Mouse (Mus musculus) spleen, adult 2 months (tissue): ENCODE results near the gene Eri3. TPM values are rescaled to one million over a fixed set of nuclear protein-coding genes. Genes with fewer than 3 reads are reported as not detected.

Source experiments
- DNase-seq, 2 experiments: peaks; one replicate each; pipeline versions ENCODE4 v3.0.0 to v3.0.0-alpha.2; 2012 to 2021; ENCODE audit warnings: low spot score in 2 of 2, low read depth in 1 of 2
- H3K27ac ChIP-seq: fragments of 200-500 bp; 2 replicates; pipeline ENCODE4 v1.5.1; 2012; ENCODE audit warnings: low read length, inconsistent platforms; ENCODE audit not compliant: insufficient read depth
- H3K27me3 ChIP-seq: fragments of 200-500 bp; 2 replicates; pipeline ENCODE4 v1.6.1; 2012; ENCODE audit warnings: mild to moderate bottlenecking, moderate library complexity, low read length, inconsistent platforms; ENCODE audit not compliant: control insufficient read depth, insufficient read depth
- H3K36me3 ChIP-seq: fragments of 200-500 bp; 2 replicates; pipeline ENCODE4 v1.6.1; 2012; ENCODE audit warnings: mild to moderate bottlenecking, low read length, inconsistent platforms; ENCODE audit not compliant: control insufficient read depth, insufficient read depth
- H3K4me1 ChIP-seq: fragments of 200-500 bp; 2 replicates; pipeline ENCODE4 v1.6.1; 2011; ENCODE audit warnings: inconsistent platforms; ENCODE audit not compliant: control insufficient read depth, insufficient read depth, insufficient read length
- H3K4me3 ChIP-seq: fragments of 200-500 bp; 2 replicates; pipeline ENCODE4 v1.5.1; 2011; ENCODE audit warnings: mild to moderate bottlenecking, inconsistent platforms; ENCODE audit not compliant: insufficient read depth, insufficient read length; ENCODE audit errors: extremely low read depth
- CTCF ChIP-seq: fragments of 200-500 bp; IDR thresholded peaks from 2 replicates; pipeline ENCODE4 v1.5.1; 2011; ENCODE audit warnings: mild to moderate bottlenecking, inconsistent platforms; ENCODE audit not compliant: insufficient read depth, insufficient read length, insufficient replicate concordance; ENCODE audit errors: extremely low read depth
- POLR2A ChIP-seq: fragments of 200-500 bp; IDR thresholded peaks from 2 replicates; pipeline ENCODE4 v1.6.1; 2011; ENCODE audit warnings: low read depth, low read length, inconsistent platforms
- WGBS: fragments of 180-500 bp; shearing (Covaris S2); methylation state at CpG from one replicate; pipeline ENCODE4 v1.1.7; 2018; 5-methylcytosine and 5-hydroxymethylcytosine counted together
- polyA plus RNA-seq: library from polyadenylated mRNA; depleted of rRNA; stranded (reverse); fragments of >200 nt; gene quantifications from 2 replicates; pipeline ENCODE4 v1.2.3, GENCODE M21; 2012; rRNA removed

Gene Eri3
- polyA plus RNA-seq, result 48.1 and 54.8 TPM in 2 replicates

GRCm38 (mm10) chr4:117550140-117550851 lies at the start of gene Eri3:
TSS of gene Eri3 (plus strand) at chr4:117550365.
- TF ChIP-seq POLR2A, result no peak
- TF ChIP-seq CTCF, result no peak
- peak within 1 kb of the TSS; percentile 76 for H3K4me3 ChIP-seq
- under 1% methylated on average over 51 of the region's 53 CpGs for WGBS
- H3K27ac ChIP-seq, result no peak within 1 kb of the TSS
- peak; percentile 94 to 96 for DNase-seq
- H3K4me1 ChIP-seq, result peaks cover 5% of the 10 kb centered on the region
- no peaks in the 10 kb centered on the region for H3K36me3 ChIP-seq
- H3K27me3 ChIP-seq, result no peaks in the 10 kb centered on the region

GRCm38 (mm10) chr4:117518246-117518645 lies 31.9 kb upstream of the Eri3 start:
- DNase-seq, result no peak
- 95% methylated on average over 4 of the region's 4 CpGs for WGBS
- H3K4me1 ChIP-seq, result no peaks in the 10 kb centered on the region
- H3K4me3 ChIP-seq, result no peak overlapping the region
- no peaks in the 10 kb centered on the region for H3K27me3 ChIP-seq
- no peak overlapping the region for H3K27ac ChIP-seq
- H3K36me3 ChIP-seq, result no peaks in the 10 kb centered on the region
- TF ChIP-seq CTCF, result no peak

GRCm38 (mm10) chr4:117521350-117521749 lies 28.8 kb upstream of the Eri3 start:
- DNase-seq, result no peak
- 55% methylated on average over 2 of the region's 2 CpGs for WGBS
- TF ChIP-seq CTCF, result no peak

GRCm38 (mm10) chr4:117525990-117526389 lies 24.2 kb upstream of the Eri3 start:
- Histone ChIP-seq H3K27ac (no peak overlapping the region), H3K36me3 (no peaks in the 10 kb centered on the region), H3K4me3 (no peak overlapping the region), H3K4me1 (no peaks in the 10 kb centered on the region), H3K27me3 (no peaks in the 10 kb centered on the region)
- no peak for DNase-seq
- TF ChIP-seq CTCF (no peak), POLR2A (no peak)
- WGBS, result 83% methylated on average over 5 of the region's 5 CpGs

More at GRCm38 (mm10) chr4:117521350-117521749, 28.8 kb upstream of the Eri3 start:
- Histone ChIP-seq H3K36me3 (no peaks in the 10 kb centered on the region), H3K4me1 (no peaks in the 10 kb centered on the region), H3K27ac (no peak overlapping the region), H3K4me3 (no peak overlapping the region), H3K27me3 (no peaks in the 10 kb centered on the region)

- no peak for TF ChIP-seq POLR2A
- TF ChIP-seq CTCF, result no peak
- Histone ChIP-seq H3K27ac (no peak overlapping the region), H3K4me1 (no peaks in the 10 kb centered on the region), H3K4me3 (no peak overlapping the region), H3K27me3 (no peaks in the 10 kb centered on the region), H3K36me3 (no peaks in the 10 kb centered on the region)
- no peak for DNase-seq
- 83% methylated on average over 9 of the region's 9 CpGs for WGBS
Observed at GRCm38 (mm10) chr4:117527116-117527899, 22.9 kb upstream of the Eri3 start.

GRCm38 (mm10) chr4:117527952-117528351 lies 22.2 kb upstream of the Eri3 start:
- Histone ChIP-seq H3K4me1 (no peaks in the 10 kb centered on the region), H3K36me3 (no peaks in the 10 kb centered on the region), H3K4me3 (no peak overlapping the region), H3K27me3 (no peaks in the 10 kb centered on the region), H3K27ac (no peak overlapping the region)
- peak in 1 of 2 experiments; percentile 29 for DNase-seq
- 27% methylated on average over 1 of the region's 1 CpGs for WGBS
- TF ChIP-seq CTCF (peak; percentile 59; the same call in 1 of the 2 replicates), POLR2A (no peak)

GRCm38 (mm10) chr4:117529843-117530242 lies 20.3 kb upstream of the Eri3 start:
- H3K4me1 ChIP-seq, result no peaks in the 10 kb centered on the region
- no peak for DNase-seq
- no peaks in the 10 kb centered on the region for H3K36me3 ChIP-seq
- no peaks in the 10 kb centered on the region for H3K27me3 ChIP-seq
- 82% methylated on average over 4 of the region's 4 CpGs for WGBS
- no peak overlapping the region for H3K4me3 ChIP-seq
- H3K27ac ChIP-seq, result no peak overlapping the region
- TF ChIP-seq POLR2A (no peak), CTCF (no peak)
